Mouse (Mus musculus) embryonic facial prominence, embryonic 10.5 days (tissue): ENCODE measurements at regions not wholly inside any gene's neighbourhood (a gene's known extent, or its start where the extent isn't known, plus 50 kb on each side); places are given as distances from the start of the nearest gene placed in this dataset.

ENCODE experiments used
- DNase-seq: peaks from one replicate; pipeline ENCODE4 v3.0.0-alpha.2; 2017; ENCODE audit warnings: low spot score
- H3K27ac ChIP-seq: fragments of 300-500 bp; sonication (generic); replicated peaks from 2 replicates; pipeline ENCODE4 v1.5.1; 2016; ENCODE audit warnings: mild to moderate bottlenecking
- H3K27me3 ChIP-seq: fragments of 300-500 bp; sonication (generic); replicated peaks from 2 replicates; pipeline ENCODE4 v1.6.1; 2016; ENCODE audit warnings: low read depth, mild to moderate bottlenecking; ENCODE audit not compliant: poor library complexity, severe bottlenecking
- H3K36me3 ChIP-seq: fragments of 300-500 bp; sonication (generic); replicated peaks from 2 replicates; pipeline ENCODE4 v1.6.1; 2016; ENCODE audit warnings: mild to moderate bottlenecking, moderate library complexity
- H3K4me1 ChIP-seq: fragments of 300-500 bp; sonication (generic); 2 replicates; pipeline ENCODE4 v1.6.1; 2016
- H3K4me3 ChIP-seq: fragments of 300-500 bp; sonication (generic); 2 replicates; pipeline ENCODE4 v1.5.1; 2016; ENCODE audit warnings: mild to moderate bottlenecking, moderate library complexity
- H3K9me3 ChIP-seq: fragments of 300-500 bp; sonication (generic); 2 replicates; pipeline ENCODE4 v1.6.1; 2016; ENCODE audit warnings: mild to moderate bottlenecking
- WGBS: fragments of 180-500 bp; shearing (Covaris S2); methylation state at CpG from one replicate; pipeline ENCODE4 v1.1.7; 2016; 5-methylcytosine and 5-hydroxymethylcytosine counted together

- peaks cover 11% of the 10 kb centered on the region for H3K4me1 ChIP-seq
- H3K4me3 ChIP-seq: no peak overlapping the region
- no peaks in the 10 kb centered on the region for H3K36me3 ChIP-seq
- H3K27me3 ChIP-seq: no peaks in the 10 kb centered on the region
- H3K9me3 ChIP-seq: peaks cover 5% of the 10 kb centered on the region; the same call in 1 of the 2 replicates
- DNase-seq: no peak
- WGBS: 59% methylated on average over 5 of the region's 5 CpGs
- no peak overlapping the region for H3K27ac ChIP-seq
Measured at GRCm38 (mm10) chr13:63735739-63736138, 79.3 kb upstream of the Ercc6l2 start.

- Histone ChIP-seq H3K4me3 (no peak overlapping the region), H3K27me3 (no peaks in the 10 kb centered on the region), H3K4me1 (no peaks in the 10 kb centered on the region), H3K36me3 (no peaks in the 10 kb centered on the region), H3K27ac (no peak overlapping the region), H3K9me3 (peaks cover 1% of the 10 kb centered on the region; the same call in 1 of the 2 replicates)
- 58% methylated on average over 2 of the region's 2 CpGs for WGBS
- no peak for DNase-seq
Measured at GRCm38 (mm10) chr13:63741879-63742278, 73.2 kb upstream of the Ercc6l2 start.

- Histone ChIP-seq H3K4me1 (no peaks in the 10 kb centered on the region), H3K4me3 (no peak overlapping the region)
- 85% methylated on average over 2 of the region's 2 CpGs for WGBS
Measured at GRCm38 (mm10) chr13:63748788-63749187, 66.3 kb upstream of the Ercc6l2 start.

GRCm38 (mm10) chr13:63749997-63750396 is 65.0 kb upstream of the Ercc6l2 start:
- Histone ChIP-seq H3K27me3 (no peaks in the 10 kb centered on the region), H3K9me3 (peaks cover 3% of the 10 kb centered on the region; the same call in 1 of the 2 replicates), H3K36me3 (no peaks in the 10 kb centered on the region), H3K4me1 (no peaks in the 10 kb centered on the region), H3K27ac (no peak overlapping the region), H3K4me3 (no peak overlapping the region)
- WGBS: 78% methylated on average over 4 of the region's 4 CpGs
- no peak for DNase-seq

More at GRCm38 (mm10) chr13:63748788-63749187, 66.3 kb upstream of the Ercc6l2 start:
- H3K27ac ChIP-seq: no peak overlapping the region
- no peaks in the 10 kb centered on the region for H3K27me3 ChIP-seq
- no peak for DNase-seq
- H3K9me3 ChIP-seq: peaks cover 3% of the 10 kb centered on the region; the same call in 1 of the 2 replicates
- H3K36me3 ChIP-seq: no peaks in the 10 kb centered on the region

- Histone ChIP-seq H3K36me3 (no peaks in the 10 kb centered on the region), H3K4me3 (no peak overlapping the region), H3K27ac (no peak overlapping the region), H3K4me1 (no peaks in the 10 kb centered on the region), H3K9me3 (peaks cover 3% of the 10 kb centered on the region; the same call in 1 of the 2 replicates), H3K27me3 (no peaks in the 10 kb centered on the region)
- 65% methylated on average over 2 of the region's 2 CpGs for WGBS
- no peak for DNase-seq
Measured at GRCm38 (mm10) chr13:63751196-63751595, 63.8 kb upstream of the Ercc6l2 start.

GRCm38 (mm10) chr13:63757061-63757460 is 58.0 kb upstream of the Ercc6l2 start:
- H3K27me3 ChIP-seq: no peaks in the 10 kb centered on the region
- no peak overlapping the region for H3K27ac ChIP-seq
- H3K4me3 ChIP-seq: no peak overlapping the region
- H3K36me3 ChIP-seq: no peaks in the 10 kb centered on the region
- H3K4me1 ChIP-seq: no peaks in the 10 kb centered on the region
- H3K9me3 ChIP-seq: peaks cover under 1% of the 10 kb centered on the region
- DNase-seq: no peak
- WGBS: 80% methylated on average over 5 of the region's 5 CpGs

GRCm38 (mm10) chr13:63761542-63761941 is 53.5 kb upstream of the Ercc6l2 start:
- H3K4me1 ChIP-seq: peaks cover 10% of the 10 kb centered on the region; the same call in 1 of the 2 replicates
- H3K27ac ChIP-seq: no peak overlapping the region
- no peaks in the 10 kb centered on the region for H3K36me3 ChIP-seq
- H3K9me3 ChIP-seq: no peaks in the 10 kb centered on the region; the same call in 1 of the 2 replicates
- H3K4me3 ChIP-seq: no peak overlapping the region
- H3K27me3 ChIP-seq: no peaks in the 10 kb centered on the region
- no peak for DNase-seq
